Mouse (Mus musculus) heart, postnatal 0 days (tissue): Measurements from ENCODE around the gene Dock1.

ENCODE experiments used
- CTCF ChIP-seq: IDR thresholded peaks from 2 replicates; pipeline ENCODE4 v1.5.1; 2016; ENCODE audit warnings: antibody characterized with exemption, control low read depth, low read depth
- EP300 ChIP-seq: IDR thresholded peaks from 2 replicates; pipeline ENCODE4 v1.6.1; 2016; ENCODE audit warnings: antibody characterized with exemption, low read depth

DNA sequence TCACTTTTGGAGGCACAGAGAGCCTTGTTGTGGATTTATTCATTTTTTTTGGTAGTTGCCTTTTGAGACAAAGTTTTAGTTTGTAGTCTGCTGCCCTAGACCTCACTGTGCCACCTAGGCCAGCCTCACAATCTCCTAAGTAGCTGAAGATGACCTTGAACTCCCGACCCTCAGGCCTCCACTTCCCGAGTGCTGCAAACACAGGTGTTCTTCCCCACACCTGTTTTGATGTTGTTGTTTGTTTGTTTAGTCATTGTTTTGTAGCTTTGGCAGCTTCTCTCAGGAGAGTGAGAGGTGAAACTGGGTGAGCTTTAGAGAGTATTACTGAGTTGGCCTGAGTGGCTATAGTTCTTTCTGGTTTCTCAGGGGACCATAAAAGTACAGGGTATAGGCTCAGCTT, 9.7 kb downstream of the Dock1 start:
- TF ChIP-seq CTCF = no peak
- no peak for TF ChIP-seq EP300
